Mouse (Mus musculus) heart, adult 18-20 months (tissue): ENCODE data around the gene Zfp746. TPM values are rescaled to one million over a fixed set of nuclear protein-coding genes. Genes with fewer than 3 reads are reported as not detected.

Experiments
- DNase-seq, 2 experiments: peaks; one replicate each; pipeline ENCODE4 v3.0.0; 2021 to 2022; ENCODE audit warnings: mixed read lengths in 1 of 2
- microRNA-seq, 2 experiments: library from miRNA; unstranded; fragments of <30 nt; microRNA quantifications; one replicate each; pipeline ENCODE4 v1.2.0; 2022
- total RNA-seq, 2 experiments: library from RNA; stranded (reverse); gene quantifications; 2 replicates each; pipeline ENCODE4 v1.2.3; 2021

Zfp746 gene
- total RNA-seq, 2 experiments from 2014 or later, result 7.6 to 10.4 TPM

GRCm38 (mm10) chr6:48047450-48048351 lies 38.7 kb downstream of the Zfp746 start:
- DNase-seq, result peak; percentile 29 to 37

- DNase-seq, result no peak
Observed at GRCm38 (mm10) chr6:48047114-48047449, 39.3 kb downstream of the Zfp746 start.

GRCm38 (mm10) chr6:48032661-48033060 lies 53.7 kb downstream of the Zfp746 start:
- no peak for DNase-seq

GRCm38 (mm10) chr6:48025905-48026660 lies 60.3 kb downstream of the Zfp746 start:
- no peak for DNase-seq

GRCm38 (mm10) chr6:48024994-48025345 lies 61.4 kb downstream of the Zfp746 start:
- no peak for DNase-seq

GRCm38 (mm10) chr6:48024330-48024993 lies 61.9 kb downstream of the Zfp746 start:
- DNase-seq, result no peak

- DNase-seq, result no peak
Observed at GRCm38 (mm10) chr6:48022672-48023071, 63.7 kb downstream of the Zfp746 start.

- DNase-seq, result no peak
Observed at GRCm38 (mm10) chr6:48021678-48022077, 64.7 kb downstream of the Zfp746 start.

GRCm38 (mm10) chr6:48020006-48020405 lies 66.4 kb downstream of the Zfp746 start:
- no peak for DNase-seq

- DNase-seq, result no peak
Observed at GRCm38 (mm10) chr6:48016841-48017240, 69.6 kb downstream of the Zfp746 start.

- peak; percentile 40 to 59 for DNase-seq
Observed at GRCm38 (mm10) chr6:48016090-48016521, 70.3 kb downstream of the Zfp746 start.

Small RNAs within 50 kb of the gene (microRNA-seq; reads per million reads assigned to microRNA genes)
- 0 to 0.38 reads per million in 2 experiments for gene Gm24563

Other genes with a start within 250 kb of the Zfp746 start
- 1 to 10 TPM; 4.4 to 4.5 TPM for gene Zfp282, start 209.4 kb downstream of the Zfp746 start, total RNA-seq
- 1 to 10 TPM; 7.4 to 8.8 TPM for gene Zfp212, start 166.1 kb downstream of the Zfp746 start, total RNA-seq
- gene Zfp956, start 133.2 kb downstream of the Zfp746 start, total RNA-seq, result 1 to 10 TPM; 1.6 to 1.9 TPM
- gene Zfp777, start 37.7 kb downstream of the Zfp746 start, total RNA-seq, result 10 to 100 TPM; 12.7 to 13.9 TPM